Mouse (Mus musculus) G1E (cell line): ENCODE results near the gene Trim37. TPM values are rescaled to one million over a fixed set of nuclear protein-coding genes. Genes with fewer than 3 reads are reported as not detected.

Experiments
- ATAC-seq: 2 replicates; pipeline ENCODE4 v1.8.0; 2016; ENCODE audit warnings: mild to moderate bottlenecking; ENCODE audit not compliant: insufficient number of reproducible peaks, poor library complexity, low FRiP score, severe bottlenecking; ENCODE audit errors: extremely low read depth
- DNase-seq: peaks from one replicate; pipeline ENCODE4 v3.0.0; 2012; ENCODE audit warnings: low spot score
- H3K27me3 ChIP-seq: 2 replicates; pipeline ENCODE4 v1.6.1; 2012; ENCODE audit warnings: mild to moderate bottlenecking, low read length, inconsistent platforms; ENCODE audit not compliant: insufficient read depth
- H3K36me3 ChIP-seq: replicated peaks from 2 replicates; pipeline ENCODE3; 2012; ENCODE audit warnings: mild to moderate bottlenecking, inconsistent platforms
- H3K4me1 ChIP-seq: 2 replicates; pipeline ENCODE4 v1.6.1; 2012; ENCODE audit warnings: low read depth, low read length, inconsistent platforms, mixed read lengths; ENCODE audit not compliant: insufficient read depth
- H3K4me3 ChIP-seq: 2 replicates; pipeline ENCODE4 v1.5.1; 2012; ENCODE audit warnings: low read depth, mild to moderate bottlenecking, inconsistent platforms, low read length, moderate library complexity, mixed read lengths
- H3K9me3 ChIP-seq: replicated peaks from 2 replicates; pipeline ENCODE4 v1.6.1; 2012; ENCODE audit warnings: inconsistent platforms
- CTCF ChIP-seq: IDR thresholded peaks from 2 replicates; pipeline ENCODE4 v1.5.1; 2012; ENCODE audit warnings: low read depth, low read length, inconsistent platforms, mixed read lengths
- GATA1 ChIP-seq: IDR thresholded peaks from 2 replicates; pipeline ENCODE4 v1.6.1; 2012; ENCODE audit warnings: borderline replicate concordance, low read length, inconsistent platforms, mixed read lengths
- GATA2 ChIP-seq: IDR thresholded peaks from 2 replicates; pipeline ENCODE4 v1.6.1; 2012; ENCODE audit warnings: low read depth, low read length, inconsistent platforms, borderline replicate concordance
- POLR2AphosphoS5 ChIP-seq: IDR thresholded peaks from 2 replicates; pipeline ENCODE4 v1.6.1; 2012; ENCODE audit warnings: low read depth, low read length, inconsistent platforms; ENCODE audit not compliant: insufficient replicate concordance
- TAL1 ChIP-seq: conservative IDR thresholded peaks from 2 replicates; pipeline ENCODE4 v1.6.1; 2012; ENCODE audit warnings: low read depth, low read length, inconsistent platforms, mixed read lengths
- polyA plus RNA-seq: library from polyadenylated mRNA; stranded (reverse); fragments of >175 nt; gene quantifications from 2 replicates; pipeline ENCODE4 v1.2.3, GENCODE M21; 2012
- total RNA-seq, 2 experiments: library from RNA; stranded (forward) in 1 of 2; stranded (reverse) in 1 of 2; fragments of 200-1000 nt in 1 of 2; fragments of >200 nt in 1 of 2; fragmentation: Nextera tagmentation in 1 of 2; gene quantifications; 2 replicates each; pipeline ENCODE4 v1.2.3; 2014 to 2017

Trim37 gene
- total and polyA plus RNA-seq, 3 experiments: 14.5 to 54.7 (median 41.2) TPM

DNA sequence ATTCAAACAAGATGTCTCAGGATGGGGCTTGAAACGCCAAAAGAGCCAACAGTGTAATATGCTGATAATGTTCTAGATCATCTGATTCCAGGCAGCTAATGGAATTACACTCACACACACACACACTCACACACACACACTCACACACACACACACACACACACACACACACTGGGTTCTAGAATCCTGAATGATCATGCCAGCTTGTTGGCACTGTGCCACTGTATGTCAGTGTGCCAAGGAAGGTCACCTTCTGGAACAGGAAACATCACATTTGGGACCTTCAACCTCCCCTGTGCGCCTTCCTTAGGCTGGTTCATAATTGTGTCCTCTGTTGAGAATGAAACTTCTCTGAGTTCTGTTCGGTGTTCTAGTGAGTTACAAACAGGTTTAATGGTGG lies 95.8 kb downstream of the Trim37 start:
- Histone ChIP-seq H3K4me3 (no peak overlapping the region), H3K9me3 (no peaks in the 10 kb centered on the region), H3K36me3 (peaks cover 87% of the 10 kb centered on the region), H3K27me3 (no peaks in the 10 kb centered on the region), H3K4me1 (no peaks in the 10 kb centered on the region)
- no peak for ATAC-seq
- no peak for DNase-seq
- no peak for TF ChIP-seq GATA1
- TF ChIP-seq CTCF: no peak
- TF ChIP-seq TAL1: no peak
- TF ChIP-seq GATA2: no peak

GRCm38 (mm10) chr11:87227056-87227455 lies 100.2 kb downstream of the Trim37 start:
- Histone ChIP-seq H3K27me3 (no peaks in the 10 kb centered on the region), H3K4me1 (no peaks in the 10 kb centered on the region), H3K9me3 (no peaks in the 10 kb centered on the region), H3K36me3 (peaks cover 66% of the 10 kb centered on the region), H3K4me3 (no peak overlapping the region)
- ATAC-seq (no peak), DNase-seq (no peak)
- no peak for TF ChIP-seq TAL1
- TF ChIP-seq GATA1: no peak
- no peak for TF ChIP-seq CTCF
- TF ChIP-seq GATA2: no peak
- TF ChIP-seq POLR2AphosphoS5: no peak

DNA sequence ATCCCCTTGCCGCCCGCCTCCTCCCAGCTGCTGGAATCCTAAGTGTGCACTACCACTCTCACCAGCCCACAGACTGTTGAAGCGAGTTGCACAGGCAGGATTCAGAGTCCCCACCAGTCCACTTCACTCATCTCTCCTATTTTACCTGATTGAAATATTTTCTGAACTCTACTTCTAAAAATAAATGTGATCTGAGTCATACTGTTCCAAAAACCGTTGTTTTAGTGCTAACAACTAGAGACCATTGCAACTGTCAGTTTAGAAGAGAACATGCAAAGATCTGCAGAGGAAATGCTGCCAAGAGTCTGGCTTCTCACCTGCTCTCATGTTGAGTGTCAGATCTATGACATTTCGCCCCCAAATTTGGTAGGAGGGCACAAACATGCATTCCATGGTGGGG lies 106.5 kb downstream of the Trim37 start:
- Histone ChIP-seq H3K27me3 (no peaks in the 10 kb centered on the region), H3K4me1 (no peaks in the 10 kb centered on the region), H3K4me3 (no peak overlapping the region), H3K36me3 (peaks cover 71% of the 10 kb centered on the region), H3K9me3 (no peaks in the 10 kb centered on the region)
- DNase-seq: no peak
- ATAC-seq: no peak
- no peak for TF ChIP-seq GATA1

DNA sequence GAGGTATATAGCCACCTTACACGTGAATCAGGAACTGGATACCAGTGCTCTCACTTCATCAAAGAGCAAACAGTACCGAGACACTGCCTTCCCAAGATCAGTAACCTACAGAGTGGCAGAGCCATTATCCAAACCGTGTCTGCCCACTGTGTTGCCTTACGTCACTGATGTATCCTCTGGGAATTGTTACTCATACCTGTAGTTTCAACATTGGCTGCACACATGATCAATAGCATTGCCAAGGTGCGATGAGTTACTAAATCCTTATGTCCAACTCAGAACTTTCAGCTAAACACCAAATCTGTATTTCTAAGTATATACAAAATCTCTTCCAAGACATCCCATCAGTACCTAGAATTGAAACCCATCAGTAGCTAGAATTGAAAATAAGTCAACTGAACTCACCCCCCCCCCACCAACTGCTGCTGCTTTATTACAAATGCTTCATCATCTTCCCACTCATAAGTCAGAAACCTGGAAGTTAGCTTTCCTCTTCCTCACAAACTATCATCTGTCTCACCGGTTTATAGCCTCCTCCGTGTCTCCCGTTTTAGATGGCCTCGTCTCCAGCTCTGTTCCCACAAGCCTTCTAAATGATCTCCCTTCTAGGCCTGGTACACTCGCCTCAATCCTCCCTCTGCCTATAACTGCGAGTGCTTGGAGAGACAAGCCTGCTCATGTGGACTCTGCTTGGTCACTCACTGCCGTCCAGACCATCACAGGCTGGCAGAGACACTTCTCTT lies 108.0 kb downstream of the Trim37 start:
- no peak for DNase-seq
- ATAC-seq: no peak
- Histone ChIP-seq H3K4me3 (no peak overlapping the region), H3K9me3 (no peaks in the 10 kb centered on the region), H3K4me1 (no peaks in the 10 kb centered on the region), H3K27me3 (no peaks in the 10 kb centered on the region), H3K36me3 (peaks cover 76% of the 10 kb centered on the region)
- no peak for TF ChIP-seq TAL1
- TF ChIP-seq POLR2AphosphoS5: no peak
- TF ChIP-seq GATA1: no peak
- no peak for TF ChIP-seq GATA2
- TF ChIP-seq CTCF: no peak

DNA sequence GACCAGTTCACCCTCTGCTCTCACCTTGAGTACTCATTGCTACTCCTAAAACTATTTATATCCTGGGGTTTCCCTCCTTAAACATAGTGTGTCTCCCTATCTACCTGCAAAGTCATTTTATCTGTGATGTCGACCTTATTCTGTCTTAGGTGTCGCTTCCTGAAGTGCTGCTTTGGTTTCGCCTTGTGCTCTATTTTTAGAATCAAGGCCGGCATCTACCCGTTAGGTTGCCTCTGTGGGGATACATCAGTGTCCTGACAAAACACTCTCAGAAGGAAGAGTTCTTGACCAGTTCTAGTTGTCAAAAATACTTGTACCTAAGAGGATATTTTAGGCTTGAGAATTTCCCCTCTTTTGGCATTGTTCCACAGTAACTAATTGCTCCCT lies 108.6 kb downstream of the Trim37 start:
- TF ChIP-seq CTCF (no peak), GATA1 (no peak), GATA2 (no peak), POLR2AphosphoS5 (no peak), TAL1 (no peak)
- Histone ChIP-seq H3K27me3 (no peaks in the 10 kb centered on the region), H3K4me1 (no peaks in the 10 kb centered on the region), H3K4me3 (no peak overlapping the region), H3K36me3 (peaks cover 77% of the 10 kb centered on the region), H3K9me3 (no peaks in the 10 kb centered on the region)
- DNase-seq (no peak), ATAC-seq (no peak)

DNA sequence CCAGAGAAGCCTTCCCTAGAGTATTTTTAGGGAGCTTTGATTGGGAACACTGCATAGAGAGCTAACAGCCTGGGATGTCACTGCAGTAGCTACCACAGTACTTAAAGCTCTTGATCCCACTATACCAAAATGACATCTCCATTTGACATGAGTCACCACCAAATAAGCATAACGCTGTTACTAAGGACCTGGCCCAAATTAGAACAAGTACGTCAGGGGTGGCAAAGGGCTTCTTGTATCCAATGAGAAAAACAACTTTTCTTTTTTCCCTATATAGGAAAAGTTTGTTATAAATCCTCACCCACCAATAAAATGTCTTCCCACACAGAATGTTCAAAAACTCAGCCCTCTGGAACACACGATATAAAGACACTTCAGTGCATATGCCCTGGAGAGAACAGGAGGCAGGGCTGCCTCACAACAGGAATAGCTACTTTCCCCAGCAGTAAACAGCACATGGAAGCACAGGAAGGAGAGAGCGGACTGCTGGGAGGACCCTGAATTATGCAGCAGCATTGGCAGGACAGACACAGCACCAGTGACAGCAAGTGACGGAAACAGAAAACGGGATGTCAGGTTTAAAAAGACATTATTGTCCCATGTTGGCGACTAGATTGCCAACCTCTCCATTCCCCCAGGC lies 112.1 kb downstream of the Trim37 start:
- H3K4me1 ChIP-seq: no peaks in the 10 kb centered on the region

More for the DNA sequence above, 112.1 kb downstream of the Trim37 start:
- TF ChIP-seq GATA2 (no peak), TAL1 (no peak), CTCF (no peak), POLR2AphosphoS5 (no peak), GATA1 (no peak)
- Histone ChIP-seq H3K9me3 (no peaks in the 10 kb centered on the region), H3K36me3 (peaks cover 60% of the 10 kb centered on the region), H3K4me3 (no peak overlapping the region), H3K27me3 (no peaks in the 10 kb centered on the region)
- DNase-seq: no peak
- ATAC-seq: no peak
